Mouse (Mus musculus) heart, embryonic 16.5 days (tissue): Measurements from ENCODE around the gene Btbd9. TPM values are rescaled to one million over a fixed set of nuclear protein-coding genes. Genes with fewer than 3 reads are reported as not detected.
"Not testable (repeated sequence)": the region's sequence is repeated elsewhere in the genome, so short reads cannot be mapped to it uniquely, and the experiment has no call there.

ENCODE experiments used
- ATAC-seq: fragments of 200-750 bp; cut with Nextera tagmentation; replicated peaks from 2 replicates; pipeline ENCODE4 v1.8.0; 2017; ENCODE audit warnings: moderate number of reproducible peaks; ENCODE audit not compliant: insufficient read depth, low FRiP score; ENCODE audit errors: extremely low read depth
- H3K27ac ChIP-seq: fragments of 300-500 bp; sonication (generic); 2 replicates; pipeline ENCODE4 v1.5.1; 2014; ENCODE audit warnings: mild to moderate bottlenecking, low read length, control low read depth, moderate library complexity
- H3K27me3 ChIP-seq: fragments of 300-500 bp; sonication (generic); 2 replicates; pipeline ENCODE4 v1.6.1; 2014; ENCODE audit warnings: low read length, mixed read lengths; ENCODE audit not compliant: control insufficient read depth, insufficient read depth
- H3K36me3 ChIP-seq: fragments of 300-500 bp; sonication (generic); 2 replicates; pipeline ENCODE4 v1.6.1; 2014; ENCODE audit not compliant: control insufficient read depth, insufficient read depth
- H3K4me1 ChIP-seq: fragments of 300-500 bp; sonication (generic); 2 replicates; pipeline ENCODE4 v1.6.1; 2014; ENCODE audit warnings: low read length, mixed read lengths; ENCODE audit not compliant: control insufficient read depth, insufficient read depth
- H3K4me2 ChIP-seq: fragments of 300-500 bp; sonication (generic); 2 replicates; pipeline ENCODE4 v1.6.1; 2014; ENCODE audit warnings: low read depth, mild to moderate bottlenecking, control low read depth, low read length
- H3K4me3 ChIP-seq: fragments of 300-500 bp; sonication (generic); 2 replicates; pipeline ENCODE4 v1.5.1; 2014; ENCODE audit warnings: mild to moderate bottlenecking, control low read depth, low read length
- H3K9ac ChIP-seq: fragments of 300-500 bp; sonication (generic); 2 replicates; pipeline ENCODE4 v1.6.1; 2014; ENCODE audit warnings: low read length, control low read depth
- H3K9me3 ChIP-seq: fragments of 300-500 bp; sonication (generic); replicated peaks from 2 replicates; pipeline ENCODE4 v1.6.1; 2016; ENCODE audit warnings: low read length; ENCODE audit not compliant: control insufficient read depth
- WGBS: fragments of 180-500 bp; shearing (Covaris S2); extraction: QIAGEN DNeasy Blood & Tissue Kit; methylation state at CpG from one replicate; pipeline ENCODE4 v1.1.7; 2014; 5-methylcytosine and 5-hydroxymethylcytosine counted together
- polyA plus RNA-seq: library from polyadenylated mRNA; unstranded; fragments of >200 nt; fragmentation: Nextera tagmentation; extraction: Ambion mirVana; gene quantifications from 2 replicates; pipeline ENCODE4 v1.2.1, GENCODE M21; 2015

Btbd9 gene
- polyA plus RNA-seq, 1 experiment from 2014 or later: 38.9 TPM

DNA sequence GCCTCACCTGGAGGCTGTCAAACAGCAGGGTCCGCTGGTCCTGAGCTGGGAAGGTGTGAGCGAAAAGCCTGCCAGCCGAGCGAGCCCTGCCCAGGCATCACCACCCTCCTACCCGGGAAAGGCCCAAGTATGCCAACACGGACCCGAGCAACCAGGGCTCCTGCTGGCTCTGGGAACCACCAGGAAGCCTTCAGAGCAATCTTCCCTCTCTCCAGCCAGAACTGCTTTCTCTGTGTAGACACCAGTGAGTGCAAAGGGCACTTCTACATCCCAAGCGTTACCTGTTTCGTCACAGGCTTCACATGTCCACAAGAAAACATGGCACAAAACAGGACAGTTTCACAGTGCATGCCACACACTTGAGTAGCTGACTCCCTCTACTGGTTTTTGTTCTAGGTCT is 63.3 kb downstream of the Btbd9 start:
- H3K4me3 ChIP-seq: no peak overlapping the region
- no peak overlapping the region for H3K9ac ChIP-seq
- H3K4me2 ChIP-seq: no peak overlapping the region
- peaks cover 10% of the 10 kb centered on the region; the same call in 1 of the 2 replicates for H3K36me3 ChIP-seq
- no peaks in the 10 kb centered on the region for H3K27me3 ChIP-seq
- no peak for ATAC-seq
- no peak overlapping the region for H3K27ac ChIP-seq
- WGBS: 88% methylated on average over 9 of the region's 9 CpGs
- H3K9me3 ChIP-seq: no peaks in the 10 kb centered on the region
- no peaks in the 10 kb centered on the region for H3K4me1 ChIP-seq

DNA sequence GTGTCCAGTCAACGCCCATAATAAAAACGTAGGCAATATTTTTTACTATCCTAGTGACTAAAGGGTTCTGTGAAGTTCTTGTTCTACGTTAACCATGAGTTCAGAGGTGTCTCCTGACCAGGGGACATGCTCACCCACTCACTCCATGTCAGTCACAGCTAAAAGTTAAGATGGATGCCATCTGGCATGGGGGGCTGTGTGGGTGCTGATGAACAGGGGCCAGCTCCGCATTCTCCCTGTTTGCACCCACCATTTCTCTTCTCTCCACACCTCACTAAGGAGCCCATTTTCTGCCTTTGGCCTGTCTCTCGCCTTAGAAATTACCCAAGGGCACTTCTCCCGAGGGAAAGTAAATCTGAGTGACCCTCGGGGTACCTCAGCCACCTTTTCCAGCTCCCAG is 63.8 kb downstream of the Btbd9 start:
- ATAC-seq: no peak
- no peak overlapping the region for H3K27ac ChIP-seq
- no peaks in the 10 kb centered on the region for H3K27me3 ChIP-seq
- no peaks in the 10 kb centered on the region for H3K4me1 ChIP-seq
- H3K4me2 ChIP-seq: no peak overlapping the region
- no peak overlapping the region for H3K4me3 ChIP-seq
- peaks cover 10% of the 10 kb centered on the region; the same call in 1 of the 2 replicates for H3K36me3 ChIP-seq
- WGBS: 89% methylated on average over 7 of the region's 7 CpGs
- H3K9me3 ChIP-seq: no peaks in the 10 kb centered on the region
- no peak overlapping the region for H3K9ac ChIP-seq

DNA sequence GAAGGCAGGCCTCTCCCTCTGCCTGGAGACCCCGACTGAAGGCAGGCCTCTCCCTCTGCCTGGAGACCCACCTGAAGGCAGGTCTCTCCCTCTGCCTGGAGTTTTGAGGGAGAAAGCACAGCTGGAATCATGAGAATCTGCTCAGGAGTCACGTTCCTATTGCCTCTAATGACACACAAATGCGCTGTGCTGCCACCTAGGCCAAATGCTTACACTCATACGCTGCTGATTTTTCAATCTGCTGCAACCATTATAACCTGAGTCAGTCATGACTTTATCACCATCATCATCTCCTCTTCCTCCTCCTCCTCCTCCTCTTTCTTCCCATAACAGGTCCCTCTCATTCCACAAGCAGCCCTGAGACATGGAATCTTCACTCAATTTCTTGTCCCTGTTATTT is 64.3 kb downstream of the Btbd9 start:
- Histone ChIP-seq H3K36me3 (peaks cover 10% of the 10 kb centered on the region; the same call in 1 of the 2 replicates), H3K9me3 (no peaks in the 10 kb centered on the region), H3K4me3 (no peak overlapping the region), H3K27ac (no peak overlapping the region), H3K9ac (no peak overlapping the region), H3K4me1 (no peaks in the 10 kb centered on the region), H3K27me3 (no peaks in the 10 kb centered on the region), H3K4me2 (no peak overlapping the region)
- WGBS: 76% methylated on average over 4 of the region's 4 CpGs
- no peak for ATAC-seq

DNA sequence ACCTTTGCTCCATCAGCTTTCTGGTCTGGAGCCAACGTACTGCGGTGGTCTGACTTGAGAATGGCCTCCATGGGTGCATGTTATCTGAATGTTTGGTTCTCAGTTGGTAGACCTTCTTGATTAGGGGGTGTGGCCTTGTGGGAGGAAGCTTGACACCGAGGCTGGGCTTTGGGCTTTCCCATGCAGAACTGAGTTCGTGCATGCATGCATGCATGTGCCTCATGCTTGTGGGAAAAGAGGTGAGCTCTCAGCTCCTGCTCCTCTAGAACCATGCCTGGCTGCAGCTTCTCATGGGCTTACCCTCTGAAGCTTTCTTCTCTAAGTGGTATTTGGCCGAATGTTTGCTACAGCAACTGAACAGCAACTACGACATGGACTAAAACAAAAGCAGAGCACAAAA is 64.9 kb downstream of the Btbd9 start:
- Histone ChIP-seq H3K27me3 (no peaks in the 10 kb centered on the region), H3K36me3 (peaks cover 9% of the 10 kb centered on the region; the same call in 1 of the 2 replicates)
- WGBS: 72% methylated on average over 6 of the region's 6 CpGs

DNA sequence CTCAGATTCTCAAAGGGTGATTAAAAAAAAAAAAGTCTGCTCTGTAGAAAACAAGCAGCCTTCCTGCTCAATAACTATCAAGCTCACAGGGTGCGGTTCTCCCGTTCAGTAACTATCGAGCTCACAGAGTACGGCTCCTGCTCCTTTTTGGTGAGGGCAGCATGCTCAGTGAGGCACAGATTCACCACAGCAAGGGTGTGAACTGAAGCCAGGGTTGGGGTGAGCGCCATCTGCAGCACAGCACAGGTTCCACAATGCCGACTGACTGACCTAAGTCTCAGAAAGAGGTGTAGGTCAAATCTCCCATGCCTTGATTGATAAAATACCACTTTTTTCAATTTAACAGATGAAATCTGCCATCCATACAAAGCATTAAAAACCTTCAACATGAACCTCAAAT is 66.1 kb downstream of the Btbd9 start:
- Histone ChIP-seq H3K4me1 (no peaks in the 10 kb centered on the region), H3K4me3 (no peak overlapping the region), H3K27me3 (no peaks in the 10 kb centered on the region), H3K27ac (no peak overlapping the region), H3K4me2 (no peak overlapping the region), H3K9me3 (no peaks in the 10 kb centered on the region), H3K9ac (no peak overlapping the region), H3K36me3 (peaks cover 4% of the 10 kb centered on the region; the same call in 1 of the 2 replicates)
- WGBS: 50% methylated on average over 6 of the region's 6 CpGs
- ATAC-seq: no peak

More for the DNA sequence above, 64.9 kb downstream of the Btbd9 start:
- H3K27ac ChIP-seq: no peak overlapping the region
- no peaks in the 10 kb centered on the region for H3K4me1 ChIP-seq
- H3K9ac ChIP-seq: no peak overlapping the region
- no peak overlapping the region for H3K4me3 ChIP-seq
- H3K9me3 ChIP-seq: no peaks in the 10 kb centered on the region
- no peak overlapping the region for H3K4me2 ChIP-seq
- ATAC-seq: no peak

DNA sequence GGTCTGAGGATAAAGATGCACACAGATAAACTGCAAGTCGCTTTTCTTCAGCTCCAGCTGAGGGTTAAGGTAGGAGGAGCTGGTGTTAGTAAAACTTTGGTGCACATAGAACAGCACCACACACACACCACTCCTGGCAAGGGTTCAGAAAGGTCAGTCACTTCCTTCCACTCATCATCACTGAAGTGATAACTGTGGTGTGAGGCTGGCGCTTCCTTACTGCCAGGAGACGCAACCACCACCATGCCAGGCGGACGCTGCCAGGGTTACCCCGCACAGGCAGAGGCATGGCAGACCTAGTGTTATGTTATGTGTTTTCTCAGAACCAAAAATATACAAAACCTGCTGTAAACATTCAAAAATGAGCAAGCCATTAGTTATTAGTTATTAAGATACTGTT is 66.6 kb downstream of the Btbd9 start:
- 59% methylated on average over 6 of the region's 6 CpGs for whole genome bisulfite sequencing

DNA sequence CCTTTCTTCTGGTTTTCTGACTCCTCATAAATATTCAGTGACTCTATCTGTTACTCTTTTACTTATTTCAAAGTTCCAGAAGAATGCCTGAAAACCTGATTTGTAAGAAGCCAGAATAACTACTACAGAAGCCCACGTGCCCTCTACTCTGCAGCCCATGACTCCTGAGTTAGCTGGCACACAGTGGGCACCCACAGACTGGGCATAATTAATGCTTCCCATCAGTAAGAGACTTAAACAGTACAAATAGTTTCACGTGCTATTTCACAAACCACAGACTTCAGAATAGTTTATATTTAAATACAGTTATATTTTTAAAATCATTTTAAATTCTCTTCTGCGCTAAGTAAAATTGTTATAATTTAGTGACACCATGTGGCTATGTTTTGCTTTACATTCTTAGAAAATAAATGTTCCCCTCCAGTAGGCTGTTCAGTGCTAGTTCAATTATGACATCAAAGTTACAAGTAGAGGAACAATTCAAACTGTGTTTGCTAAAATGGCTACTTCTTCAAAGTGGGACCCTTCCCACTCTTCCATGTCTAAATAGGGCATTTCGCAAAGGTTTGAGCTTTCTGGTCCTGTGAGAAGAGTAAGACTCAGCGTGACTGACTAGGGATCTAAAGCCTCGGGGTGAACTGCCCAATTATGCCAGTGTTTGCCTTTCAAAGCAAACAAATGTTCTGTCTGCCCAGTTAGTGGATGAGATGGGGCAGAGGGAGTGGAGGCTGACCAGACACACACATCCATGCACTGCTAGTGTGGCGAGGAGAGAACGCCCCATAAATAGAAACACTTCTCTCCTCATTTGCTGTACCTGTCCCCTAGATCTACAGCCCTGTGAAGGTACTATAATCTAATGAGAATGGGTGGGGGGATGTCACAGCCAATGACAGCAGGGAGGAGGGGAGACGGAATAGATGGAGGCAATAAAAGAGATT is 68.4 kb downstream of the Btbd9 start:
- Histone ChIP-seq H3K9ac (no peak overlapping the region), H3K9me3 (no peaks in the 10 kb centered on the region), H3K27ac (no peak overlapping the region), H3K4me3 (no peak overlapping the region), H3K4me1 (no peaks in the 10 kb centered on the region), H3K36me3 (peaks cover 5% of the 10 kb centered on the region; the same call in 1 of the 2 replicates), H3K27me3 (no peaks in the 10 kb centered on the region), H3K4me2 (no peak overlapping the region)
- 77% methylated on average over 9 of the region's 9 CpGs for WGBS
- ATAC-seq: no peak

More for the DNA sequence above, 66.6 kb downstream of the Btbd9 start:
- peaks cover 7% of the 10 kb centered on the region; the same call in 1 of the 2 replicates for H3K36me3 ChIP-seq
- ATAC-seq: no peak
- H3K4me2 ChIP-seq: no peak overlapping the region
- H3K9ac ChIP-seq: no peak overlapping the region
- no peak overlapping the region for H3K4me3 ChIP-seq
- no peaks in the 10 kb centered on the region for H3K27me3 ChIP-seq
- H3K9me3 ChIP-seq: no peaks in the 10 kb centered on the region
- no peak overlapping the region for H3K27ac ChIP-seq
- H3K4me1 ChIP-seq: no peaks in the 10 kb centered on the region

DNA sequence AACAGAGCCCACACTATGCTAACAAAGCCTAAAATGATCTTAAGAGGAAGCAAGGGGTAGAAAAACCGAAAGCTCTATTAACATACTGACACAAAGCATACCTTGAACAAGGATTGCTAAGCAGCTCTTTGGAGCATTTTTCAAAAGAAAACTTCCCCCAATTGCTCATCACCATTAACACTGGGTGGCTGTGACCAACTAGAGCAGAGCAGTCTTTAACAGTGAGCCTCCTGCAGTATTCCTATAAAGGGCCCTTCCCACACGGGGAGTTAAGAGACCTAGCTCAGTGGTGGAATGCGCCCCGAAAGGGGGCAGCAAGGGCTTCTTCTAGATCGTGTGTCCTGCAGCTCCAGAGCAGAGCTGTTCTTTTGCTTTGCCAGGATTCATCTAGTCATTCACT is 69.4 kb downstream of the Btbd9 start:
- ATAC-seq: no peak
- Histone ChIP-seq H3K4me3 (no peak overlapping the region), H3K27ac (no peak overlapping the region), H3K4me1 (no peaks in the 10 kb centered on the region), H3K36me3 (0 out of 2 replicates have a peak, but pooled peaks cover 5% of the 10 kb centered on the region), H3K9me3 (no peaks in the 10 kb centered on the region), H3K4me2 (no peak overlapping the region), H3K9ac (no peak overlapping the region), H3K27me3 (no peaks in the 10 kb centered on the region)
- 57% methylated on average over 5 of the region's 5 CpGs for WGBS

DNA sequence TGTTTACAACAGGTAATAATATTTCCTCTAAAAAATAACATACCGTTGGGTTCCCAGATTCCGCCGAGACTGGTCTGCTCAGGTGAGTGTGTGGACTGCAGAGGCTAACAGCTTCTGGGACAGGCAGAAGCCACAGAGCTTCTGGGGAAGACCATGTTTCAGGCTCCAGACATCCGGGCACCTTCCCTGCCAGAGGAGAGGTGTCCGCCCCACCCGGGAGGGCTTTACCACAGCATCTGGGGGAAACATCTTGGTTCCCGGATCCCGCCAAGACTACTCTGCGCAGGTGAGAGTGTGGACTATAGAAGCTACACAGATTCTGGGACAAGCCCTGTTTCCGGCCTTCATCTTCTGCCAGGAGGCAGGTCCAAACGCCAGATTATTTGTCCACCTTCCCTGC is 76.7 kb downstream of the Btbd9 start:
- not testable (repeated sequence) for H3K27me3 ChIP-seq, H3K4me3 ChIP-seq, H3K27ac ChIP-seq, ATAC-seq, H3K36me3 ChIP-seq, H3K4me2 ChIP-seq, H3K9ac ChIP-seq, H3K9me3 ChIP-seq
- peaks cover 13% of the 10 kb centered on the region for H3K4me1 ChIP-seq
- WGBS: 95% methylated on average over 11 of the region's 11 CpGs
